Mouse (Mus musculus) midbrain, embryonic 11.5 days (tissue): ENCODE measurements around the gene Lrrc55. TPM values are rescaled to one million over a fixed set of nuclear protein-coding genes. Genes with fewer than 3 reads are reported as not detected.
"Not testable (repeated sequence)": the region's sequence is repeated elsewhere in the genome, so short reads cannot be mapped to it uniquely, and the experiment has no call there.

ENCODE experiments used
- ATAC-seq: fragments of 200-750 bp; cut with Nextera tagmentation; 2 replicates; pipeline ENCODE4 v1.8.0; 2017; ENCODE audit warnings: moderate TSS enrichment, moderate library complexity; ENCODE audit not compliant: low FRiP score
- DNase-seq: peaks from one replicate; pipeline ENCODE4 v3.0.0; 2015; ENCODE audit warnings: low spot score; ENCODE audit errors: missing footprints
- H3K27ac ChIP-seq: fragments of 300-500 bp; sonication (generic); 2 replicates; pipeline ENCODE4 v1.5.1; 2014; ENCODE audit warnings: low read depth, low read length
- H3K27me3 ChIP-seq: fragments of 300-500 bp; sonication (generic); 2 replicates; pipeline ENCODE4 v1.6.1; 2014; ENCODE audit warnings: mild to moderate bottlenecking, low read length, moderate library complexity, mixed read lengths; ENCODE audit not compliant: control insufficient read depth, insufficient read depth
- H3K36me3 ChIP-seq: fragments of 300-500 bp; sonication (generic); 2 replicates; pipeline ENCODE4 v1.6.1; 2014; ENCODE audit warnings: mild to moderate bottlenecking, low read length, moderate library complexity, mixed read lengths; ENCODE audit not compliant: control insufficient read depth, insufficient read depth
- H3K4me1 ChIP-seq: fragments of 300-500 bp; sonication (generic); 2 replicates; pipeline ENCODE4 v1.6.1; 2014; ENCODE audit warnings: low read length; ENCODE audit not compliant: control insufficient read depth, insufficient read depth
- H3K4me2 ChIP-seq: fragments of 300-500 bp; sonication (generic); 2 replicates; pipeline ENCODE4 v1.6.1; 2014; ENCODE audit warnings: mild to moderate bottlenecking, moderate library complexity
- H3K4me3 ChIP-seq: fragments of 300-500 bp; sonication (generic); 2 replicates; pipeline ENCODE4 v1.5.1; 2014; ENCODE audit warnings: low read depth, low read length
- H3K9ac ChIP-seq: fragments of 300-500 bp; sonication (generic); 2 replicates; pipeline ENCODE4 v1.6.1; 2014; ENCODE audit warnings: low read length
- H3K9me3 ChIP-seq: fragments of 300-500 bp; sonication (generic); 2 replicates; pipeline ENCODE4 v1.6.1; 2016; ENCODE audit warnings: low read length; ENCODE audit not compliant: control insufficient read depth
- WGBS: fragments of 180-500 bp; shearing (Covaris S2); extraction: QIAGEN DNeasy Blood & Tissue Kit; methylation state at CpG from one replicate; pipeline ENCODE4 v1.1.7; 2014; 5-methylcytosine and 5-hydroxymethylcytosine counted together
- polyA plus RNA-seq: library from polyadenylated mRNA; unstranded; fragments of >200 nt; fragmentation: Nextera tagmentation; extraction: Ambion mirVana; gene quantifications from 2 replicates; pipeline ENCODE4 v1.2.1, GENCODE M21; 2014

Lrrc55 gene
- polyA plus RNA-seq = 1.2 and 1.3 TPM in 2 replicates

DNA sequence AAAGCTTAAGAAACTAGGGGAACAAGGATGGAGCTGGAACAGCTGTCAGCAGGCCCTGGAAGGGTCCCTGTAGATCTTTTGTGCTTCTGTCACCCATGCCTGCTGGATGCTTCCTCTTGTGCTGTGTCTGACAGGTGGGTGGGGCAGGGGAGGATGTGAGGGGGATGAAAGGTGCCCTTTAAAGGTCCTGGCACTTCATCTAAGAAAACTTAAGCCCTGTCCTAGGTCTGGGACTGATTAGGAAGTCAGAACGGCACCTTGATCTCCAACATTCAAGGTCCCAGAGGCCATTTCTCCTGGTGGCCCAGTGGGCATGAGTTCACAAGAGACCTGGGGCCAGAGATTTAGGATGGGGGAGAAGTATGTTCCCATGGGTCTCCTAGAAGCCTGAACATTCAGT, at the start of gene Lrrc55:
Gene Lrrc55, minus strand, starts transcription at position 297 of the 400 bp plus-strand sequence.
- 77% methylated on average over 1 of the region's 1 CpGs for WGBS
- H3K4me3 ChIP-seq = peak within 1 kb of the TSS; percentile 33
- no peak for ATAC-seq
- H3K4me1 ChIP-seq = no peaks in the 10 kb centered on the region
- no peaks in the 10 kb centered on the region for H3K9me3 ChIP-seq
- H3K36me3 ChIP-seq = no peaks in the 10 kb centered on the region
- no peaks in the 10 kb centered on the region for H3K27me3 ChIP-seq
- peak within 1 kb of the TSS; percentile 64 for H3K4me2 ChIP-seq
- H3K9ac ChIP-seq = peak within 1 kb of the TSS; percentile 63
- H3K27ac ChIP-seq = no peak within 1 kb of the TSS
- no peak for DNase-seq

DNA sequence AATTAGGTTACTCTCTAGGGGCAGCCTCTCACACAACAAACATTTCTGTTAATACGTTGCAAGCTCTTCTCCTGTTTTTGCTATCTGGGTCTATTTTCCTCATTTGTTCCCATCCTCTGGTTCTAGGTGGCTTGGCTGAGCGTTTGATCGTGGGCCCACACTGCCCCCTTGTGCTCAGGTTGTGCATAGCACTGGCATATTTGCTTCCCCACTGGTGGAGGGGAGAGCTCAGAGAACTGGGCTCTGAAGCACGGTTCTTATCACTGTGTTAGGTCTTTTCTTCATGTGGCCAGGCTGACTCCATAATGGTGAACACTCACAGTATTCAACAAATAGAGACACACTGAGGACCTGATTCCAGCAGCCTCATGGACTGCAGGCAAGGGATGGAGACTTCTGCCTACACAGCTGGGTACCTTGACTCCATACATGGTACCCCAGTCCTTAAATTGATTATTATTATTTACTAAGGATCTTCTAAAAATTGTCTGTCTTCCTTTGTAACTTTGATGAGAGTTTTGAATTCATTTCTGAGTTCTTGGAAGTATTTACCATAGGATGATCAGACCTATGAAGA, 49.6 kb upstream of the Lrrc55 start:
- DNase-seq (peak; percentile 98), ATAC-seq (peak; percentile 73)
- H3K4me1 ChIP-seq = no peaks in the 10 kb centered on the region
- no peaks in the 10 kb centered on the region for H3K36me3 ChIP-seq
- H3K27ac ChIP-seq = no peak overlapping the region
- H3K9ac ChIP-seq = no peak overlapping the region
- H3K4me3 ChIP-seq = no peak overlapping the region
- no peaks in the 10 kb centered on the region for H3K27me3 ChIP-seq
- WGBS = 19% methylated on average over 4 of the region's 4 CpGs
- H3K9me3 ChIP-seq = no peaks in the 10 kb centered on the region
- H3K4me2 ChIP-seq = no peak overlapping the region

- no peak for ATAC-seq
- Histone ChIP-seq H3K9ac (no peak overlapping the region), H3K4me1 (no peaks in the 10 kb centered on the region), H3K27ac (no peak overlapping the region), H3K9me3 (no peaks in the 10 kb centered on the region), H3K36me3 (no peaks in the 10 kb centered on the region), H3K27me3 (no peaks in the 10 kb centered on the region), H3K4me3 (no peak overlapping the region), H3K4me2 (no peak overlapping the region)
- DNase-seq = no peak
- 80% methylated on average over 5 of the region's 5 CpGs for WGBS
Measured at GRCm38 (mm10) chr2:85245737-85246136, 48.7 kb upstream of the Lrrc55 start.

DNA sequence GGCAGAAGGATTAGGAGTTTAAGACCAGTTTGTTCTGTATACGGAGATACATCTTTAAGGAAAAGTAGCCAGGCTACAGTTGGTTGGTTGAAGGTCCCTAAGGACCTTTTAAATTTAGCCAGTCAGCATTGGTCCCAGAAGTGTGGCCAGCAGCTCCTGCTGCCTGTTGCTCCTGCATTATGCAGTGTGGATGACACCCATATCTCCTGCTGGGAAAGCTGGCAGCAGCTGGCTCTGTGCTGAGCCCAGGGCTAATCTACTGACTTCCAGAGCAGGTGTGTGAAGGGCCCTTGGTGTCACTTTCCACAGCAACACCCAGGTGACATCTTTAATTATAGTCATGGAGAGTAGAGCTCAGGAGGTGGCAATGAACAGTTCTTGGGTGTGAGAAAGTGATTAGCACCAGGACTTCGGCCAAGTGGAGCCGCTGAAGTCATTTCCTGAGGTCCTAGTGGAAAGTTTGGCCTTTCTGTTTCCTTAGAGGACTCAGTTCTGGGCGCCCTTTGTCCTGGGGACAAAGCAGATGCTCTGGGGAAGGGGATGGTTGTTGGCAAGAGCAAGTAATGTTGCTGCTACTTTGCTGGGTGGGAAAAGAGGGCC, 41.2 kb upstream of the Lrrc55 start:
- no peaks in the 10 kb centered on the region for H3K9me3 ChIP-seq
- DNase-seq = no peak
- no peaks in the 10 kb centered on the region for H3K27me3 ChIP-seq
- WGBS = 64% methylated on average over 4 of the region's 4 CpGs
- ATAC-seq = no peak
- no peak overlapping the region for H3K27ac ChIP-seq
- no peak overlapping the region for H3K4me2 ChIP-seq
- no peaks in the 10 kb centered on the region for H3K36me3 ChIP-seq
- no peak overlapping the region for H3K9ac ChIP-seq
- H3K4me3 ChIP-seq = no peak overlapping the region
- H3K4me1 ChIP-seq = no peaks in the 10 kb centered on the region

- WGBS = 76% methylated on average over 2 of the region's 2 CpGs
- ATAC-seq, H3K4me2 ChIP-seq, H3K36me3 ChIP-seq, H3K9ac ChIP-seq, H3K27ac ChIP-seq, H3K4me1 ChIP-seq, DNase-seq, H3K27me3 ChIP-seq, H3K4me3 ChIP-seq, H3K9me3 ChIP-seq: not testable (repeated sequence)
Measured at GRCm38 (mm10) chr2:85237231-85237630, 40.2 kb upstream of the Lrrc55 start.

- DNase-seq (no peak), ATAC-seq (no peak)
- Histone ChIP-seq H3K4me2 (no peak overlapping the region), H3K4me3 (no peak overlapping the region), H3K9ac (no peak overlapping the region), H3K36me3 (no peaks in the 10 kb centered on the region), H3K9me3 (no peaks in the 10 kb centered on the region), H3K27ac (no peak overlapping the region), H3K4me1 (no peaks in the 10 kb centered on the region), H3K27me3 (no peaks in the 10 kb centered on the region)
- WGBS = 82% methylated on average over 4 of the region's 4 CpGs
Measured at GRCm38 (mm10) chr2:85230771-85231511, 33.9 kb upstream of the Lrrc55 start.

DNA sequence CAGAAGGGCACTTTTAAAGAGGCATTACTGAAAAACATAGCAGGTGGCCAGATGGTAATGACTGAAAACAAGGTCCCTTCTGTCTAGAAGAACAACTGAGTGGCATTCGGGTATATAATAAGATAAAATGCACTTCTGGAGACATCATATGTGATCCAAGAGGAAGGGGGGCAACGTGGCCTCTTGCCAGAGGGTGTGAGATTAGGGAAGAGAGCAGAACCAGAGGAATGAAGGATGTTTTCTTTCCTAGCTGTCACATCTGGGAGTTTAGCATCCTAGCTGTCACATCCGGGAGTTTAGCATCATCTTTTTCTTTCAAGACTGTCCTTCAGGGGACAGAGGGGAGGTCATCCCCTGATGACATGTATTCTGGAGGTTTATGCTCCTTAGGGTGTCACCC, 32.6 kb upstream of the Lrrc55 start:
- Histone ChIP-seq H3K9ac (no peak overlapping the region), H3K27ac (no peak overlapping the region), H3K27me3 (no peaks in the 10 kb centered on the region), H3K4me1 (no peaks in the 10 kb centered on the region), H3K9me3 (no peaks in the 10 kb centered on the region), H3K4me2 (no peak overlapping the region), H3K4me3 (no peak overlapping the region), H3K36me3 (no peaks in the 10 kb centered on the region)
- 70% methylated on average over 3 of the region's 3 CpGs for WGBS
- ATAC-seq = no peak
- DNase-seq = no peak

- H3K27me3 ChIP-seq = no peaks in the 10 kb centered on the region
- no peak overlapping the region for H3K27ac ChIP-seq
- no peak overlapping the region for H3K9ac ChIP-seq
- WGBS = 79% methylated on average over 3 of the region's 3 CpGs
- no peaks in the 10 kb centered on the region for H3K36me3 ChIP-seq
- no peak overlapping the region for H3K4me2 ChIP-seq
- H3K9me3 ChIP-seq = no peaks in the 10 kb centered on the region
- DNase-seq (no peak), ATAC-seq (0 out of 2 replicates have a peak, but pooled peaks have one; percentile 12)
- no peak overlapping the region for H3K4me3 ChIP-seq
- H3K4me1 ChIP-seq = no peaks in the 10 kb centered on the region
Measured at GRCm38 (mm10) chr2:85227816-85228335, 30.9 kb upstream of the Lrrc55 start.
